8 mouse cellular contexts compared by ENCODE assay signal in genomic region chr5:104859045-104859961, GRCm38 (mm10). TPM values are rescaled to one million over a fixed set of nuclear protein-coding genes. Genes with fewer than 3 reads are reported as not detected.
DNase-seq lines count a peak whose midpoint lies in the region; ATAC-seq lines count a peak whose summit lies in the region.
"Not testable (repeated sequence)": the region's sequence is repeated elsewhere in the genome, so short reads cannot be mapped to it uniquely, and the experiment has no call there.

No protein-coding gene starts in this region.

- not testable (repeated sequence) for H3K27me3 ChIP-seq in forebrain, embryonic 13.5 days; heart, embryonic 14.5 days (ENCODE audit: control insufficient read depth, insufficient read depth, low read length); intestine, embryonic 16.5 days (replicated peaks; ENCODE audit: control insufficient read depth, insufficient read depth, low read length); limb, embryonic 15.5 days; megakaryocyte, embryonic 14.5 days (replicated peaks); neural tube, embryonic 14.5 days (ENCODE audit: control insufficient read depth, insufficient read depth, low read length)

- H3K36me3 ChIP-seq in forebrain, embryonic 13.5 days (ENCODE audit: poor library complexity, severe bottlenecking); heart, embryonic 14.5 days (ENCODE audit: control insufficient read depth, insufficient read depth, low read length); intestine, embryonic 16.5 days (ENCODE audit: control insufficient read depth, insufficient read depth, low read length); limb, embryonic 15.5 days; megakaryocyte, embryonic 14.5 days (replicated peaks; ENCODE audit: low read length); neural tube, embryonic 14.5 days (ENCODE audit: control insufficient read depth, insufficient read depth, low read length): not testable (repeated sequence)

- not testable (repeated sequence) for H3K9ac ChIP-seq in forebrain, embryonic 13.5 days; heart, embryonic 14.5 days (ENCODE audit: low read length); intestine, embryonic 16.5 days (ENCODE audit: low read depth, low read length); limb, embryonic 15.5 days; neural tube, embryonic 14.5 days (replicated peaks; ENCODE audit: low read depth, low read length)

- peaks cover 13% of the 10 kb centered on the region for H3K9me3 ChIP-seq in forebrain, embryonic 13.5 days (replicated peaks)
- H3K9me3 ChIP-seq in heart, embryonic 14.5 days (ENCODE audit: control insufficient read depth, low read length); intestine, embryonic 16.5 days (ENCODE audit: control insufficient read depth, low read length); limb, embryonic 15.5 days; megakaryocyte, embryonic 14.5 days; neural tube, embryonic 14.5 days (ENCODE audit: control insufficient read depth, low read length): not testable (repeated sequence)

- not testable (repeated sequence) for H3K4me1 ChIP-seq in brown adipose tissue, adult 24 weeks (ENCODE audit: control insufficient read depth, insufficient read depth, insufficient read length, low read length); forebrain, embryonic 13.5 days; heart, embryonic 14.5 days (ENCODE audit: control insufficient read depth in 2 of 2, insufficient read depth in 2 of 2, low read length in 2 of 2); intestine, embryonic 16.5 days (ENCODE audit: control insufficient read depth, insufficient read depth, low read length); limb, embryonic 15.5 days; megakaryocyte, embryonic 14.5 days; neural tube, embryonic 14.5 days (ENCODE audit: control insufficient read depth, insufficient read depth, low read length)

- 54% methylated on average over 10 of the region's 15 CpGs for WGBS in forebrain, embryonic 13.5 days
- 44% methylated on average over 10 of the region's 15 CpGs for WGBS in heart, embryonic 14.5 days
- WGBS in intestine, embryonic 16.5 days, result 39% methylated on average over 10 of the region's 15 CpGs
- 49% methylated on average over 10 of the region's 15 CpGs for WGBS in limb, embryonic 15.5 days
- WGBS in neural tube, embryonic 14.5 days, result 51% methylated on average over 10 of the region's 15 CpGs

- peak; percentile 80 for ATAC-seq in forebrain, embryonic 13.5 days
- ATAC-seq in heart, embryonic 14.5 days (ENCODE audit: insufficient number of reproducible peaks, insufficient read depth, low FRiP score, low read depth); limb, embryonic 15.5 days (ENCODE audit: insufficient number of reproducible peaks, low FRiP score, low TSS enrichment, low read depth): not testable (repeated sequence)
- ATAC-seq in intestine, embryonic 16.5 days, result peak; percentile 94
- peak; percentile 91 for ATAC-seq in neural tube, embryonic 14.5 days (ENCODE audit: low read depth)

- peak overlapping the region; percentile 74 for H3K4me3 ChIP-seq in brown adipose tissue, adult 24 weeks (ENCODE audit: insufficient read depth, low read depth, low read length)
- peak overlapping the region; percentile 17; the same call in 1 of the 2 replicates for H3K4me3 ChIP-seq in forebrain, embryonic 13.5 days
- peak overlapping the region; percentile 21 to 41 for H3K4me3 ChIP-seq in heart, embryonic 14.5 days (ENCODE audit: control insufficient read depth in 1 of 2, insufficient read depth in 1 of 2, low read depth in 1 of 2, low read length in 2 of 2)
- H3K4me3 ChIP-seq in intestine, embryonic 16.5 days (ENCODE audit: low read length), result peak overlapping the region; percentile 38
- H3K4me3 ChIP-seq in limb, embryonic 15.5 days, result peak overlapping the region; percentile 33
- H3K4me3 ChIP-seq in megakaryocyte, embryonic 14.5 days (replicated peaks), result peak overlapping the region; percentile 76
- H3K4me3 ChIP-seq in neural tube, embryonic 14.5 days (ENCODE audit: low read depth, low read length), result peak overlapping the region; percentile 10

- H3K4me2 ChIP-seq in forebrain, embryonic 13.5 days; intestine, embryonic 16.5 days (ENCODE audit: low read depth, low read length); limb, embryonic 15.5 days; neural tube, embryonic 14.5 days (ENCODE audit: low read depth, low read length): not testable (repeated sequence)
- 0 out of 2 replicates have a peak overlapping the region, but pooled peaks have one; percentile 18 for H3K4me2 ChIP-seq in heart, embryonic 14.5 days (ENCODE audit: low read length)

- DNase-seq in thymus, postnatal 4 days, result peak; percentile 44

- peak overlapping the region; percentile 75 for H3K27ac ChIP-seq in brown adipose tissue, adult 24 weeks (replicated peaks; ENCODE audit: low read depth, low read length)
- not testable (repeated sequence) for H3K27ac ChIP-seq in forebrain, embryonic 13.5 days; heart, embryonic 14.5 days (replicated peaks in 1 of 2; ENCODE audit: control insufficient read depth in 1 of 2, insufficient read depth in 1 of 2, low read depth in 2 of 2, low read length in 2 of 2); intestine, embryonic 16.5 days (ENCODE audit: low read length); limb, embryonic 15.5 days; neural tube, embryonic 14.5 days (ENCODE audit: low read depth, low read length)

RNA-seq across cellular contexts. Expression of gene Zfp951, which starts 0.6 kb away (rescaled TPM):
- 1.3 and 1.6 TPM in 2 replicates for polyA plus RNA-seq in brown adipose tissue, adult 24 weeks (2012; ENCODE audit: insufficient read depth, insufficient read length, missing spikeins)
- 2.4 and 3.4 TPM in 2 replicates for polyA plus RNA-seq in forebrain, embryonic 13.5 days (2015; fragmentation: Nextera tagmentation; extraction: Ambion mirVana)
- polyA plus RNA-seq in heart, embryonic 14.5 days (2014; fragmentation: Nextera tagmentation; extraction: Ambion mirVana), result 1.6 and 2.1 TPM in 2 replicates
- polyA plus RNA-seq in intestine, embryonic 16.5 days (2015; fragmentation: Nextera tagmentation; extraction: Ambion mirVana), result 2.9 and 3.5 TPM in 2 replicates
- 2.7 and 3.2 TPM in 2 replicates for polyA plus RNA-seq in limb, embryonic 15.5 days (2015; fragmentation: Nextera tagmentation; extraction: Ambion mirVana)
- polyA plus RNA-seq in megakaryocyte, embryonic 14.5 days (2012; ENCODE audit: insufficient read depth, low replicate concordance), result 0.19 TPM in 1 of 2 replicates, not detected in the other
- 5.9 and 6.2 TPM in 2 replicates for polyA plus RNA-seq in neural tube, embryonic 14.5 days (2014; fragmentation: Nextera tagmentation; extraction: Ambion mirVana)

Comparison
In these comparisons a context has a peak if more than half of its experiments do, and no peak if none do; other contexts are left out.
1. H3K4me3 ChIP-seq: peak in every context shown above with its lines; median percentile 76 in megakaryocyte, embryonic 14.5 days; 74 in brown adipose tissue, adult 24 weeks; 38 in intestine, embryonic 16.5 days; 33 in limb, embryonic 15.5 days; 31 in heart, embryonic 14.5 days; 17 in forebrain, embryonic 13.5 days; 10 in neural tube, embryonic 14.5 days.